Mouse (Mus musculus): ENCODE measurements around the gene Kcnma1.

Gene Kcnma1

DNA sequence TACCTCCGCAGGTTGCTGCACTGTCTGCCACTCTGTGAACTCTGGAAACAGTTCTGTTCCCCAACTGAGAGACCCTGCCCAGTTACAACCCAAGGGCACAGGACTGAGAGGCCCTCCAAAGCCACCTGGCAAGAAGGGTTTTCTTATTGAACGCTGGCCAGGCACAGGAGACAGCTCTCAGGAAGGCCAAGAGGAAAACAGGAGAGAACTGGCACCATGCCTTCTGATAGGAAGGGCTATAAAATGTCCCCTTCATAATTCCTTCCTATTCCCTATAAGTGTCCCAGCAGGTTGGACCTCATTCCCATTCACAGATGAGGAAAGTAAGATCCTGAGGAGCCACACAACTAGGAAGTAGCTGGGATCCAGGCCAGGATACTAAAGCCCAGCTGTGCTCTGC is 39.6 kb downstream of the Kcnma1 start:
- in situ Hi-C loops (cut with MboI; ENCODE audit: low sequenced_read_pairs): no loop called here

DNA sequence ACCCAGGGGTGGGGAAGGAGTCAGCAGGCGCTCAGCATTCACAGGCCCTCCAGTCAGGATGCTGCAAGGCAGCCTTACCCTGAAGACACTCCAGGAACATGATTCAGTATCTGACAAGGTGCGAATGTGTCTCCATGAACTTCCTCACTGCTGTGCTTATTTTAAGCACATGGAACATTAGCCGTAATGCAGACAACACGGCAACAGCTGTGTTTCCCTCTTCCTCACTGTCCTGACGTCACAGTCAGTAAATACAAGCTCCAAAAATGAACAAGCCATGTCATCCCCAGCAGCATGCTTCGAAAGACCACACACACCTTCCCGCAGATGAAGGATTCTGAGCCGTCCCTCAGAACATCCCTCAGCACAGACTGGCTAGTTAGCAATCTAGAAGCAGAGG is 47.8 kb downstream of the Kcnma1 start:
- in situ Hi-C loops (cut with MboI; ENCODE audit: low sequenced_read_pairs): no loop called here

GRCm38 (mm10) chr14:23959061-23959460 is 55.2 kb downstream of the Kcnma1 start:
- in situ Hi-C loops (cut with MboI; ENCODE audit: low sequenced_read_pairs): no loop called here

GRCm38 (mm10) chr14:23957270-23957669 is 57.0 kb downstream of the Kcnma1 start:
- in situ Hi-C loops (cut with MboI; ENCODE audit: low sequenced_read_pairs): no loop called here

- in situ Hi-C loops (cut with MboI; ENCODE audit: low sequenced_read_pairs): no loop called here
Observed at GRCm38 (mm10) chr14:23943876-23944275, 70.4 kb downstream of the Kcnma1 start.

GRCm38 (mm10) chr14:23943152-23943551 is 71.1 kb downstream of the Kcnma1 start:
- in situ Hi-C loops (cut with MboI; ENCODE audit: low sequenced_read_pairs): no loop called here

DNA sequence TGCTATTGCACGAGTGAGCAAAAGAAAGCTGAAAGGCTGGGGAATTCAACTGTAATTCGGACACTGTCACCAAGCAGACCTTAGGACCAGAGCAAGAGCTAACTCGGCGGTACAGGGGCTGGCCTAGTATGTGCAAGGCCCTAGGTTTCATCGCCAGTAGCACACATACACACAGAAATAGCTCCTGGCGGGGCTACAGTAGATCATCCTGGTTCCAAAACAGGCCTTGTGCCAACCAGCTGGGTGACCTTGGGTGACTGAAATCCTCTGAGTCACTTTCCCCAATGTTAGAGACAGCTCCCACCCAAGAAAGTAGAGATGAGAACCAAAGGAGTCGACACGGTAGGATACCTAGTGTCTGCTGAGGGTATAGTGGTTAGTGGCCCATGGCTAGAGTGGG is 72.2 kb downstream of the Kcnma1 start:
- in situ Hi-C loops (cut with MboI; ENCODE audit: low sequenced_read_pairs): no loop called here

- in situ Hi-C loops (cut with MboI; ENCODE audit: low sequenced_read_pairs): no loop called here
Observed at GRCm38 (mm10) chr14:23935016-23935415, 79.3 kb downstream of the Kcnma1 start.

DNA sequence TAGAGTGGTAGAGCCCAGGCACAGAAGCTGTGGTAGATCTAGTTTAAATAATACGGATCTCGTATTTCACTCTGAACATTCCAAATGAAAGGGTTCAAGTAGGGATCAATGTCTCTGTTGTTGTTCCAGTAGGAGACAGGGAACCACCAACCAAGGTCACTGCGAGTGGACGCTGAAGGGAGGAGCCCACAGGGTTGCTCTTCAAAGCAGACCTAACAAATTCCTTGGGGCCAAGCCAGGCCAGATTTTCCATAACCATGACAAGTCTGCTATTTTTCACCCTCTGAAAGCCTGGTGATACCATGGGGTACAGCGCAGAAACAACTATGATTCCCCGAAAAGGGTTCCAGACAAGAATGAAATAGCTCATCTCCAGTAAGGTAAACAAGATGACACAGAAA is 82.6 kb downstream of the Kcnma1 start:
- in situ Hi-C loops (cut with MboI; ENCODE audit: low sequenced_read_pairs): no loop called here

DNA sequence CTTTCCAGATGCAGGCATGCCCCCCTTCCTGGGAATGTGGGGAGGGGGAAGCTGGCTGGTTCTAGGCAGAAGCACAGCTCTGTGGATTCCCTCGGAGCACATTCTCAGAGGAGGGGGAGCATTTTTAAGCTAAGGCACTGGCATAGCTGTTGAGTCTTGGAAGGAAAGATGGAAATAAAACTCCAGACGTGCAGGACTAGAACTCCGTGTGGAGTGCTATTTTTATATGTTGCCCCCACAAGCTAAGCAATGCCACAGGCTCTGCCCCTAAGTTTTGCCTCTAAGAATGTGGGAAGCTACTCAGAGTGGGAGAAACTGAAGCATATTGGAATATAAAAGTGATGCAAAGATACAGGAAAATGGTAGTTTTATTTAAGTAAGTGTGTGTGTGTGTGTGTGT is 85.1 kb downstream of the Kcnma1 start:
- in situ Hi-C loops (cut with MboI; ENCODE audit: low sequenced_read_pairs): no loop called here

DNA sequence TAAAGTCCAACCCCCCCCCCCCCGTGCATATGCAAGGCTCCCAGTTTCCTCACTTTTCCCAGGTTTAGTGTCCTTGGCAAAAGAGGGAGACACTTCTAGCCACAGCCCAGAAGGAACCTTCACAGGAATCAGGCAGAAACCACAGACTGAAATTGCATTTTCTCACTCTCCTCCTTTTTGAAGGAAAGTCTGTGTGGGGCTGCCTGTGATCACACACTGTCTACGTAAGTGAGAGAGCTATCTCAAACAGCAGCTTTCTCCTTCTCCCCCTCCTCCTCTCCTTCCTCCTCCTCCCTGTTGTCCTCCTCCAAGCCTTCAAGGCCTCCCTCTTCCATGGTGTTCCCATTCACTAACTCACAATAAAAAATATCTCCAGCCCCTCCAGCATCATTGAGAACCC is 90.9 kb downstream of the Kcnma1 start:
- in situ Hi-C loops (cut with MboI; ENCODE audit: low sequenced_read_pairs): no loop called here

GRCm38 (mm10) chr14:23922755-23923154 is 91.5 kb downstream of the Kcnma1 start:
- in situ Hi-C loops (cut with MboI; ENCODE audit: low sequenced_read_pairs): no loop called here

DNA sequence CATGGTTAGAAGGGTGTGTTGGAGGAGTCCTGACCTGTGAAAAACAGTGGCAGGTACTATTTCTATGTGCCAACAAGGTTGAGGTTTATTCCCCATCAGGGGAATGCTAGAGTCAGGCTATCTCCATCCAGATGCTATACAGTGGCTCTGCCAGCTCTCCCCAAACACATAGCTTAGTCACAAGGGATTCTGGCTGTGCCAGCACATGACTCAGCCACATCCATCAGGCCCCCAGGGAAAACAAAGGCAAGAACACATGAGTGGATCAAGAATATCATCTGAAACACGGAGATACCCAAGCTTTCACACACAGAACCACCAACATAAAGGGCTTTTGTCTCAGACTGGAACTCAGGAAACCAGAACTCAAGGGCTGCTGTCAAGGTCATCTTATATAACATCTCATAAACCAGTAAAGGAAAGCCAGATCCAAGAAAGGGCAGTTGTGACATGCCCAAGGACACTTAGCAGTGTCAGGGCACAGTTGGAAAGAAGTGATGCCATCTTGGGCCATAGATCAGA is 103.1 kb downstream of the Kcnma1 start:
- in situ Hi-C loops (cut with MboI; ENCODE audit: low sequenced_read_pairs): no loop called here

DNA sequence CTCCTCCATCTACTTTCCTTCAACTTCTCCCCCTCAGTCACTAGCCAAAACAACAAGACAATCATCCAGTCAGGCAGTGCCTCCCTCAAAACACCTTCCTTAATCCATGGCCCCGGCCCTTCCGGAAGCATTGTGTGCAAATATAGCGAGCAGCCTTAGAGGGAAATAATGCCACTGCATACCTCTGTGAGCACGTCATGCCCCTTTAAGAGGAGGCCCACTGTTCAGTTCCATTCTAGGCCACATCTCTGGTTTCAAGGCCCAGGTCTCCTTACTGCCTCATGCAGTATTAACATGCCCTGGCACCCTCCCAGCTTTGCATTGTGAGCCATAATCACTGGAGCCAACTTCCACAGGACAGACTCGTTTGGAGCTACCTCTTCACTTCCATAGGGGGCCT is 105.7 kb downstream of the Kcnma1 start:
- in situ Hi-C loops (cut with MboI; ENCODE audit: low sequenced_read_pairs): no loop called here

- in situ Hi-C loops (cut with MboI; ENCODE audit: low sequenced_read_pairs): no loop called here
Observed at GRCm38 (mm10) chr14:23902636-23903279, 111.5 kb downstream of the Kcnma1 start.

DNA sequence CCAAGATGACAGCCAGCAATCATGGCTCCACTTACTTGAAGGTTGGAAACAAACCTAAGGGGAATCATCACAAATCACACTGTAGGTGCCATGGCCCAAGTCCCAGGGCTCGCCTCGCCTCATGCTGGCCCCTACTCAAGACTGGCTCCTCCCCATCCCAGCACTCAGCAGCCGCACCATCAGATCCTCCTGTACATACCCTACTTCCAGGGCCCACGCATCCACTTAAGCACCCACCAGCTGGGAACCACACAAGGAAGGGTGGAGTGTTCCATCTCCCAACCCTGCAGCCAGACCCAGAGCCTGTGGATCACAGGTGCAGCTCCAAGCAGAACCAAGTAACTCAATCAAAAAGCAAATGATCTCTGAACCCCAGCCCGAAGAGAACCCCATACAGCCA is 114.8 kb downstream of the Kcnma1 start:
- in situ Hi-C loops (cut with MboI; ENCODE audit: low sequenced_read_pairs): no loop called here

DNA sequence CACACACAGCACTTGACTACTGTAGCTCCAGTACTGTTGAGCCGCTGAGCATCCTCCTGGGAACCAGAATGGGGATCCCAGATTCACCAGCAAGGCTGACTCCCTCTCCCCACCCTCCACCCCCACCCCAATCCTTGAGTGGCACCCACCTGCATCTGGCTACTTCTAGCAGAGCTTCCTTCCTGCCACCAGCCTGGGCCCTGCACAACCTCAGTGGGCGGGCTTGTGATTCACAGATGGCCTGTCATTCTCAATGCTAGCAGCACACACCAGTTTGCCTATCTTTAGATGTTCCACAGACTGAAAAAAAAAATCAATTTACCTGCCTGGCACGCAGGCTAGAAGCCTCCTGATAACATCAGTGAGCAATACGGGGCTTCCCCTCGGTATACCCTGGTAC is 116.5 kb downstream of the Kcnma1 start:
- in situ Hi-C loops (cut with MboI; ENCODE audit: low sequenced_read_pairs): no loop called here

DNA sequence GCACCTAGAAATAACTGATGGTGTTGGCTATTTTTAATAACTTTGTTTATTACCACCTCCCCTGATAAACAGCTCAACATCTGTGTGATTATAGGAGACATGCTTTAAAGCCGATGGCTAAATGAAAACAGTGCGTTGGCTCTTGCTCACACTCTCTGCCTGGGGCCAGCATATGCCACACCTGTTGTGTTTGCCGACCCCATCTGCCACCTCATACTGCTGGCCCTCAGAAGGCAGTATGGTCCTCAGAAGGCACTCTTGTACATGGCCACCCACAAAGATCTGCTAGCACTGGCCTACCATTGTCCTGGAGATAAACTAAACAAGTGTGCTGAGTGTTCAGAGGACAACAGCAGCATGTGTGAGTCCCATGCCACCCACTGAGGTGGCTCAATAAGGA is 118.3 kb downstream of the Kcnma1 start:
- in situ Hi-C loops (cut with MboI; ENCODE audit: low sequenced_read_pairs): no loop called here

DNA sequence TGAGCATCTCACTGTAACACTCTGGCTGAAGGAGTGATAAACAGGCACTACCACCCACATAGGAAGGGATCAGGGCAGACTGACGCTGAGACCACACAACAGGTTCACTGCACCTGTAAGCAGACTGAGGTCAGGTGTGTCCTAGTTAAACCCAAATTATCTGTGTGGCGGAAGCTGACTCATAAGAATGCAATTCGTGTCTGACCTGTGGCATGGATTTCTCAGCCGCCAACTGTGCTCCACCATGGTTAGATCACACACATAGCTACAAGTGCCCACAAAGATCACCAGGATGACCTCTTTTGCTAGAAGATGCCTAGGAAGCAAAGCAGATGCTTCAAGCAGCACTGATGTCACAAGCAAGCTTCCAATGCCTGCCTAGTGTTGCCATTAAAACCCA is 128.2 kb downstream of the Kcnma1 start:
- in situ Hi-C loops (cut with MboI; ENCODE audit: low sequenced_read_pairs): no loop called here

DNA sequence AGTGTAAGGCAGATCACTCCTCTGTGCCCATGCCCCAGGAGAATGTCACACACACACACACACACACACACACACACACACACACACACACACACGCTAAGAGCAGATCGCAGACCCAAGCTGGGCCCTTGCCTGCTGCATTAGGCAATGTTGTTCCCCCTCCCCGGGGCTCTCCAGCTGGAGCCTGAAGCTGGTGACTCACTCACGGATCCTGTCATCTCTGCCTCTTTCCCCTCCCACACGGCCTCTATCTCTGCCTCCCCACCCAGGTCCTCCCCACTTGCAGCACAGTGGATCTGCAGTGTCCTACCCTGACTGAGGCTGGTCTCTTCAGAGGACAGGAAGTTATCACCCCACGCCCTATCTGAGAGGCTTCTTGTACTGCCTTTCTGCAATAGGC is 128.8 kb downstream of the Kcnma1 start:
- in situ Hi-C loops (cut with MboI; ENCODE audit: low sequenced_read_pairs): no loop called here

DNA sequence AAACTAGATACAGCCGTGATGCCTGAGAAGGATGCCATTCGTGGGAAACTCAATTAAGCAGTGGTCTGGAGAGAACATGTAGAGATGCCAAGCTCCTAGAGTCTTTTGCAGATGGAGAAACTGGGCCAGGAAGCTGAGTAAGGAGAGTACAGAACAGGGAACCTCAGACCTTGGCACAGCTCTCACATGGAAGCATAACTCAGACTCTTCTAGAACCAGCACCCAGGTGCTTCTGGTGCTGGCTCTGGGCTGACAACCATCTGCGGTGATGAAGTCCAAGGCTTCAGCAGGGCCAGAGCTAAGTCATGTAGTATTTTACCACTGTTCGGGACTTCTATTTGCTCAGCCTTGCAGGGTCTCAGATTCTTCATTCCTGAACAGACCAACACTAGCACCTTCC is 129.2 kb downstream of the Kcnma1 start:
- in situ Hi-C loops (cut with MboI; ENCODE audit: low sequenced_read_pairs): no loop called here

DNA sequence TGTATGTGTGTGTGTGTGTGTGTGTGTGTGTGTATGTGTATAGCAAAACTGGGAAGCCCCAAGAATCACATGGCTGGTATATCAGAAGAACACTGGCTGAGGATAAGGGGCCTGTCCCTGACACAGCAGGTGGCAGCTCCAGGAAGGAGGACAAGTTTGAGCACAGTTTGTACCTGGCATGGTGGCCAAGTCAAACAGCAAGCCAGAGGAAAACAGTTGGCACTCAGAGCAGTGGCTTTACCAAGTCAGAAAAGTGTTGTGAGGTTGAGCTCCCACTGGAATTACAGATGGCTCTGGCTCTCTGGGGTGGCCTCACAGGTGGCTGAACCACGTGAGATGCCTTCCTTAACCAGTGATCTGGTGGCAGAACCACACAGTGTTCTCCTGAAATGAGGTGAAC is 132.3 kb downstream of the Kcnma1 start:
- in situ Hi-C loops (cut with MboI; ENCODE audit: low sequenced_read_pairs): no loop called here

- in situ Hi-C loops (cut with MboI; ENCODE audit: low sequenced_read_pairs): no loop called here
Observed at GRCm38 (mm10) chr14:23879331-23879730, 135.0 kb downstream of the Kcnma1 start.

All from CH12F3 (cell line).